Mouse (Mus musculus): ENCODE measurements around the gene Rad51. TPM values are rescaled to one million over a fixed set of nuclear protein-coding genes. Genes with fewer than 3 reads are reported as not detected.

Gene Rad51
- polyA plus RNA-seq, 1 experiment from 2014 or later, result 41.2 TPM

- Histone ChIP-seq H3K9ac (ENCODE audit: low read depth, low read length) (peak overlapping the region; percentile 26; the same call in 1 of the 2 replicates), H3K27ac (ENCODE audit: low read length) (peak overlapping the region; percentile 8), H3K4me3 (ENCODE audit: low read length) (no peak overlapping the region), H3K36me3 (ENCODE audit: control insufficient read depth, insufficient read depth, low read length) (no peaks in the 10 kb centered on the region), H3K4me2 (ENCODE audit: low read depth, low read length) (no peak overlapping the region), H3K27me3 (replicated peaks; ENCODE audit: control insufficient read depth, insufficient read depth, low read length) (no peaks in the 10 kb centered on the region), H3K4me1 (ENCODE audit: control insufficient read depth, insufficient read depth, low read length) (peaks cover 24% of the 10 kb centered on the region), H3K9me3 (ENCODE audit: control insufficient read depth, low read length) (no peaks in the 10 kb centered on the region)
- no peak for ATAC-seq
- 78% methylated on average over 7 of the region's 7 CpGs for whole genome bisulfite sequencing
Measured at GRCm38 (mm10) chr2:119172446-119172845, 59.9 kb downstream of the Rad51 start.

DNA sequence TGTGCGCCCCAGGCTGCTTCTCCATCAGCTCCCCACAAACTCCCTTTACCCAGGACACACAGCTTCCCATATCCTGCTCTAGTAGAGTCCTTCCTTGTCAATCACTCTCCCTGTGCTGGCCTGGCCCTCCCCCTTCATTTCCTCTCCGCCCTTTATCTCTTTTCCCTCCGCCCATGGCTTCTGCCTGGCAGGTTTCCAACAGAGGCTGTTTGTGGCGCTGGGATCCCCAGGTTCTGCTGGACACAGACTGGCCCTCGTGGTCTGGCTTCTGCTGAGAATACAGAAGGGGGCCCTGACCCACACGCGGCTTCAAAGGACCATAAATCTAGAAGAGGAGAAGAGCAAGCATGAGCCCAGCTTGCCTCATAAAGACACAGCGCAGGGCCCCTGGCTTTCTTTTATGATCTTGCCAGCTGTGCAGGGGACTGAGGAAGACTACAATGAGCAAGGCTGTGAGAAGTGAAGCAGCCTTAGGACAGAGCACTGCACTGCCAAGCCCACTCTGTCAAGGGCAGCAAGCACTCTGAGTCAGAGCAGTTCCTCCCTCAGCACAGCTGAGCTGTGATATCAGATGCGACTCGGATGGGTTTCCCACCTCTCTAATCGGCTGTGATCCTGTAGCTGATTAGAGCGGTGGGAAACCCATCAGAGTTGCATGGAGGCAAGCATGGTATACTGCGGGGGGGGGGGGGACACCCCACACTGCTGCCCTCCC is 60.4 kb downstream of the Rad51 start:
- Histone ChIP-seq H3K27me3 (replicated peaks; ENCODE audit: control insufficient read depth, insufficient read depth, low read length) (no peaks in the 10 kb centered on the region), H3K9me3 (ENCODE audit: control insufficient read depth, low read length) (no peaks in the 10 kb centered on the region), H3K27ac (ENCODE audit: low read length) (peak overlapping the region; percentile 49), H3K36me3 (ENCODE audit: control insufficient read depth, insufficient read depth, low read length) (no peaks in the 10 kb centered on the region), H3K4me1 (ENCODE audit: control insufficient read depth, insufficient read depth, low read length) (peaks cover 20% of the 10 kb centered on the region), H3K9ac (ENCODE audit: low read depth, low read length) (peak overlapping the region; percentile 26; the same call in 1 of the 2 replicates), H3K4me2 (ENCODE audit: low read depth, low read length) (peak overlapping the region; percentile 52), H3K4me3 (ENCODE audit: low read length) (no peak overlapping the region)
- ATAC-seq, result peak; percentile 78
- WGBS, result 9% methylated on average over 13 of the region's 13 CpGs

DNA sequence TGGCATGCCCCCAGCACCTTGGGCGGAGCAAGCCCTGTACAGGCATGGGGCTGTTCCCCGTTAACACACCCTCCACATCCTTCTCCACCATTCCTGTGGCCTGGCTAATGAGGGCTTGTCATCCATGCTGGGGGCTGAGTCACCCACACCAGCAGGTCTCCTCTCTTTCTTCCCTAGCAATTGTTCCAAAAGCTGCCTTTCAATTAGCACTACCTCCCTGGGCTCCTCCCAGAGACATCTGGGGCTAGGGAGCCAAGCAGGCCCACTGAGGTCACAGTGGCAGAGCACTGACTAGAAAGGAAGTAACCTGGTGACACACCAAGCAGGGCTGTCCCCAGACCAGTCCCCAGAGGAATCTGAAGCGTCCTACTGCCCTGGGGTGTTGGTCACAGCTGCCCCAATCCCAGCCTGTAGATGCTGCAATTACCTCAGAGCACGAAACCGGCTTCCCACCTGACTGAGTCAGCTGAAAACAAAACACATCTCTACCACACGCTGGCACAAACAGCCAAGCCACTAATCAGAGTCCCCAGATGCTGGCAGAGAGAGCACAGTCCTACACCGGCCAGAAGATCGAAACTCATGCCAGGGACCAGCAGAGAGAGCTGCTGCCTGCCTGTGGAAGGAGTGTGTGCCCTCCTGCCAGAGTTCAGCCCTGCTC is 61.5 kb downstream of the Rad51 start, which contains the start of gene Gm14137:
Gene Gm14137, plus strand, starts transcription at position 519 of the 661 bp plus-strand sequence.
- ATAC-seq, result no peak; the same call in 1 of the 2 replicates

GRCm38 (mm10) chr2:119174866-119175265 is 62.3 kb downstream of the Rad51 start:
- WGBS, result 73% methylated on average over 14 of the region's 14 CpGs
- H3K4me1 ChIP-seq (ENCODE audit: control insufficient read depth, insufficient read depth, low read length), result peaks cover 20% of the 10 kb centered on the region
- H3K36me3 ChIP-seq (ENCODE audit: control insufficient read depth, insufficient read depth, low read length), result no peaks in the 10 kb centered on the region
- no peaks in the 10 kb centered on the region for H3K9me3 ChIP-seq (ENCODE audit: control insufficient read depth, low read length)
- H3K4me3 ChIP-seq (ENCODE audit: low read length), result no peak overlapping the region
- H3K27ac ChIP-seq (ENCODE audit: low read length), result no peak overlapping the region
- no peak overlapping the region; the same call in 1 of the 2 replicates for H3K9ac ChIP-seq (ENCODE audit: low read depth, low read length)
- no peak overlapping the region for H3K4me2 ChIP-seq (ENCODE audit: low read depth, low read length)
- no peak for ATAC-seq
- H3K27me3 ChIP-seq (replicated peaks; ENCODE audit: control insufficient read depth, insufficient read depth, low read length), result no peaks in the 10 kb centered on the region

More for the DNA sequence above, 61.5 kb downstream of the Rad51 start, which contains the start of gene Gm14137:
- Histone ChIP-seq H3K27me3 (replicated peaks; ENCODE audit: control insufficient read depth, insufficient read depth, low read length) (no peaks in the 10 kb centered on the region), H3K9me3 (ENCODE audit: control insufficient read depth, low read length) (no peaks in the 10 kb centered on the region), H3K9ac (ENCODE audit: low read depth, low read length) (peak within 1 kb of the TSS; percentile 26; the same call in 1 of the 2 replicates), H3K4me3 (ENCODE audit: low read length) (no peak within 1 kb of the TSS), H3K36me3 (ENCODE audit: control insufficient read depth, insufficient read depth, low read length) (no peaks in the 10 kb centered on the region), H3K27ac (ENCODE audit: low read length) (no peak within 1 kb of the TSS), H3K4me1 (ENCODE audit: control insufficient read depth, insufficient read depth, low read length) (peaks cover 20% of the 10 kb centered on the region), H3K4me2 (ENCODE audit: low read depth, low read length) (peak within 1 kb of the TSS; percentile 52)
- 55% methylated on average over 8 of the region's 8 CpGs for WGBS

DNA sequence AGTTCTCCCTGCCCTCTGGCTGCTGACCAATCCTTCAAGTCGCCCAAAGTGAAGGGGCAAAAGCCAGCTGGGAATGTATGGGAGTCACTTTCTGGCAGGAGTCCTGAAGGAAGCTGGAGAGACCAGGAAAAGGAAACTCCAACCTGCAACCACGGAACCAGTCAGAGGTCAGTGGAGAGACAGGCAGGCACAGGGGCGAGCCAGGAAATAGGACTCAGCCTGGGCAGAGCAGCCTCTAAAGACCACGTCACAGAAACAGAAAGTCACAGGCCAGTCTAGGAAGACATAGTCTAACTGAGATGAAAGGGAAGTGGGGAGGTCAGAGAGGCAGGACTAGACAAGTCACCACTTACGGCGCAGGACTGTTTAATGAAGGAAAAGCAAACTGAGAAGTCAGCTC is 63.0 kb downstream of the Rad51 start:
- ATAC-seq, result no peak
- H3K9me3 ChIP-seq (ENCODE audit: control insufficient read depth, low read length), result no peaks in the 10 kb centered on the region
- H3K27ac ChIP-seq (ENCODE audit: low read length), result no peak overlapping the region
- H3K9ac ChIP-seq (ENCODE audit: low read depth, low read length), result 0 out of 2 replicates have a peak overlapping the region, but pooled peaks have one; percentile 4
- no peaks in the 10 kb centered on the region for H3K27me3 ChIP-seq (replicated peaks; ENCODE audit: control insufficient read depth, insufficient read depth, low read length)
- WGBS, result 66% methylated on average over 6 of the region's 6 CpGs
- H3K4me1 ChIP-seq (ENCODE audit: control insufficient read depth, insufficient read depth, low read length), result peaks cover 20% of the 10 kb centered on the region
- no peaks in the 10 kb centered on the region for H3K36me3 ChIP-seq (ENCODE audit: control insufficient read depth, insufficient read depth, low read length)
- H3K4me2 ChIP-seq (ENCODE audit: low read depth, low read length), result no peak overlapping the region
- H3K4me3 ChIP-seq (ENCODE audit: low read length), result no peak overlapping the region

GRCm38 (mm10) chr2:119176761-119177160 is 64.2 kb downstream of the Rad51 start:
- Histone ChIP-seq H3K27ac (ENCODE audit: low read length) (no peak overlapping the region), H3K27me3 (replicated peaks; ENCODE audit: control insufficient read depth, insufficient read depth, low read length) (no peaks in the 10 kb centered on the region), H3K9me3 (ENCODE audit: control insufficient read depth, low read length) (no peaks in the 10 kb centered on the region), H3K9ac (ENCODE audit: low read depth, low read length) (no peak overlapping the region), H3K4me1 (ENCODE audit: control insufficient read depth, insufficient read depth, low read length) (peaks cover 20% of the 10 kb centered on the region), H3K4me2 (ENCODE audit: low read depth, low read length) (no peak overlapping the region), H3K4me3 (ENCODE audit: low read length) (no peak overlapping the region), H3K36me3 (ENCODE audit: control insufficient read depth, insufficient read depth, low read length) (no peaks in the 10 kb centered on the region)
- 67% methylated on average over 3 of the region's 3 CpGs for WGBS
- no peak for ATAC-seq

- ATAC-seq, result no peak
- Histone ChIP-seq H3K9me3 (ENCODE audit: control insufficient read depth, low read length) (no peaks in the 10 kb centered on the region), H3K4me1 (ENCODE audit: control insufficient read depth, insufficient read depth, low read length) (peaks cover 17% of the 10 kb centered on the region), H3K4me2 (ENCODE audit: low read depth, low read length) (no peak overlapping the region), H3K27me3 (replicated peaks; ENCODE audit: control insufficient read depth, insufficient read depth, low read length) (no peaks in the 10 kb centered on the region), H3K9ac (ENCODE audit: low read depth, low read length) (no peak overlapping the region), H3K27ac (ENCODE audit: low read length) (no peak overlapping the region), H3K36me3 (ENCODE audit: control insufficient read depth, insufficient read depth, low read length) (no peaks in the 10 kb centered on the region), H3K4me3 (ENCODE audit: low read length) (no peak overlapping the region)
- 84% methylated on average over 5 of the region's 5 CpGs for WGBS
Measured at GRCm38 (mm10) chr2:119177384-119177939, 64.9 kb downstream of the Rad51 start.

GRCm38 (mm10) chr2:119182914-119183313 is 70.3 kb downstream of the Rad51 start:
- Histone ChIP-seq H3K27me3 (replicated peaks; ENCODE audit: control insufficient read depth, insufficient read depth, low read length) (no peaks in the 10 kb centered on the region), H3K4me2 (ENCODE audit: low read depth, low read length) (no peak overlapping the region), H3K9ac (ENCODE audit: low read depth, low read length) (no peak overlapping the region), H3K9me3 (ENCODE audit: control insufficient read depth, low read length) (no peaks in the 10 kb centered on the region), H3K4me3 (ENCODE audit: low read length) (no peak overlapping the region), H3K36me3 (ENCODE audit: control insufficient read depth, insufficient read depth, low read length) (peaks cover 3% of the 10 kb centered on the region; the same call in 1 of the 2 replicates), H3K27ac (ENCODE audit: low read length) (no peak overlapping the region), H3K4me1 (ENCODE audit: control insufficient read depth, insufficient read depth, low read length) (no peaks in the 10 kb centered on the region)
- 83% methylated on average over 7 of the region's 7 CpGs for WGBS
- no peak for ATAC-seq

- Histone ChIP-seq H3K4me3 (ENCODE audit: low read length) (peak overlapping the region; percentile 37), H3K4me2 (ENCODE audit: low read depth, low read length) (peak overlapping the region; percentile 60), H3K4me1 (ENCODE audit: control insufficient read depth, insufficient read depth, low read length) (peaks cover 7% of the 10 kb centered on the region; the same call in 1 of the 2 replicates), H3K9ac (ENCODE audit: low read depth, low read length) (no peak overlapping the region; the same call in 1 of the 2 replicates), H3K36me3 (ENCODE audit: control insufficient read depth, insufficient read depth, low read length) (0 out of 2 replicates have a peak, but pooled peaks cover 2% of the 10 kb centered on the region), H3K27ac (ENCODE audit: low read length) (no peak overlapping the region), H3K27me3 (replicated peaks; ENCODE audit: control insufficient read depth, insufficient read depth, low read length) (no peaks in the 10 kb centered on the region), H3K9me3 (ENCODE audit: control insufficient read depth, low read length) (no peaks in the 10 kb centered on the region)
- WGBS, result 9% methylated on average over 15 of the region's 15 CpGs
- ATAC-seq, result peak; percentile 87
Measured at GRCm38 (mm10) chr2:119189029-119189710, 76.6 kb downstream of the Rad51 start.
